Mouse (Mus musculus) kidney, embryonic 15.5 days (tissue): ENCODE measurements around the gene Slc16a11. TPM values are rescaled to one million over a fixed set of nuclear protein-coding genes. Genes with fewer than 3 reads are reported as not detected.

ENCODE experiments used
- ATAC-seq: fragments of 200-750 bp; cut with Nextera tagmentation; replicated peaks from 2 replicates; pipeline ENCODE4 v1.8.0; 2017; ENCODE audit warnings: moderate TSS enrichment; ENCODE audit not compliant: low FRiP score
- H3K27ac ChIP-seq: fragments of 300-500 bp; sonication (generic); 2 replicates; pipeline ENCODE4 v1.5.1; 2015; ENCODE audit warnings: mild to moderate bottlenecking, inconsistent platforms
- H3K27me3 ChIP-seq: fragments of 300-500 bp; sonication (generic); 2 replicates; pipeline ENCODE4 v1.6.1; 2015; ENCODE audit warnings: inconsistent platforms
- H3K36me3 ChIP-seq: fragments of 300-500 bp; sonication (generic); 2 replicates; pipeline ENCODE4 v1.6.1; 2015; ENCODE audit warnings: inconsistent platforms
- H3K4me1 ChIP-seq: fragments of 300-500 bp; sonication (generic); 2 replicates; pipeline ENCODE4 v1.6.1; 2015; ENCODE audit warnings: inconsistent platforms
- H3K4me2 ChIP-seq: fragments of 300-500 bp; sonication (generic); 2 replicates; pipeline ENCODE4 v1.6.1; 2015; ENCODE audit warnings: moderate library complexity, mild to moderate bottlenecking, inconsistent platforms
- H3K4me3 ChIP-seq: fragments of 300-500 bp; sonication (generic); replicated peaks from 2 replicates; pipeline ENCODE4 v1.5.1; 2015; ENCODE audit warnings: mild to moderate bottlenecking, inconsistent platforms
- H3K9ac ChIP-seq: fragments of 300-500 bp; sonication (generic); 2 replicates; pipeline ENCODE4 v1.6.1; 2015; ENCODE audit warnings: mild to moderate bottlenecking, inconsistent platforms
- H3K9me3 ChIP-seq: fragments of 300-500 bp; sonication (generic); replicated peaks from 2 replicates; pipeline ENCODE4 v1.6.1; 2016; ENCODE audit warnings: inconsistent platforms
- WGBS: fragments of 180-500 bp; shearing (Covaris S2); methylation state at CpG from one replicate; pipeline ENCODE4 v1.1.7; 2015; ENCODE audit warnings: mixed read lengths; 5-methylcytosine and 5-hydroxymethylcytosine counted together
- polyA plus RNA-seq: library from polyadenylated mRNA; unstranded; fragments of >200 nt; fragmentation: Nextera tagmentation; extraction: Ambion mirVana; gene quantifications from 2 replicates; pipeline ENCODE4 v1.2.1, GENCODE M21; 2015

Slc16a11 gene
- polyA plus RNA-seq, 1 experiment from 2014 or later = 4.3 TPM

- no peak overlapping the region for H3K9ac ChIP-seq
- ATAC-seq = no peak
- no peak overlapping the region for H3K27ac ChIP-seq
- no peak overlapping the region for H3K4me3 ChIP-seq
- H3K9me3 ChIP-seq = no peaks in the 10 kb centered on the region
- H3K27me3 ChIP-seq = peaks cover 37% of the 10 kb centered on the region
- H3K36me3 ChIP-seq = no peaks in the 10 kb centered on the region
- 73% methylated on average over 2 of the region's 2 CpGs for WGBS
- no peak overlapping the region for H3K4me2 ChIP-seq
- no peaks in the 10 kb centered on the region for H3K4me1 ChIP-seq
Measured at GRCm38 (mm10) chr11:70206801-70207200, 5.8 kb upstream of the Slc16a11 start.

- 79% methylated on average over 7 of the region's 7 CpGs for WGBS
- ATAC-seq = no peak
- Histone ChIP-seq H3K27me3 (peaks cover 41% of the 10 kb centered on the region), H3K9ac (no peak overlapping the region), H3K4me1 (no peaks in the 10 kb centered on the region), H3K4me3 (no peak overlapping the region), H3K36me3 (no peaks in the 10 kb centered on the region), H3K27ac (no peak overlapping the region), H3K4me2 (no peak overlapping the region), H3K9me3 (no peaks in the 10 kb centered on the region)
Measured at GRCm38 (mm10) chr11:70207283-70207682, 5.3 kb upstream of the Slc16a11 start.

- no peaks in the 10 kb centered on the region for H3K9me3 ChIP-seq
- H3K4me3 ChIP-seq = no peak overlapping the region
- H3K9ac ChIP-seq = no peak overlapping the region
- no peak overlapping the region for H3K27ac ChIP-seq
- no peaks in the 10 kb centered on the region for H3K36me3 ChIP-seq
- peaks cover 13% of the 10 kb centered on the region for H3K4me1 ChIP-seq
- WGBS = 73% methylated on average over 5 of the region's 5 CpGs
- H3K4me2 ChIP-seq = no peak overlapping the region
- no peak for ATAC-seq
- peaks cover 48% of the 10 kb centered on the region for H3K27me3 ChIP-seq
Measured at GRCm38 (mm10) chr11:70208778-70209388, 3.7 kb upstream of the Slc16a11 start.

- Histone ChIP-seq H3K9me3 (no peaks in the 10 kb centered on the region), H3K4me1 (peaks cover 31% of the 10 kb centered on the region), H3K27me3 (peaks cover 58% of the 10 kb centered on the region), H3K4me3 (no peak overlapping the region), H3K27ac (no peak overlapping the region), H3K36me3 (no peaks in the 10 kb centered on the region), H3K4me2 (no peak overlapping the region), H3K9ac (no peak overlapping the region)
- ATAC-seq = no peak
- 91% methylated on average over 2 of the region's 2 CpGs for WGBS
Measured at GRCm38 (mm10) chr11:70210681-70211080, 1.9 kb upstream of the Slc16a11 start.

- Histone ChIP-seq H3K27me3 (peaks cover 62% of the 10 kb centered on the region), H3K4me3 (no peak overlapping the region), H3K36me3 (no peaks in the 10 kb centered on the region), H3K9ac (no peak overlapping the region), H3K4me1 (peaks cover 32% of the 10 kb centered on the region), H3K9me3 (no peaks in the 10 kb centered on the region), H3K4me2 (no peak overlapping the region), H3K27ac (no peak overlapping the region)
- no peak for ATAC-seq
- 74% methylated on average over 6 of the region's 6 CpGs for WGBS
Measured at GRCm38 (mm10) chr11:70211972-70212371, 580 bp upstream of the Slc16a11 start.

GRCm38 (mm10) chr11:70212896-70213295 is 344 bp downstream of the Slc16a11 start:
- H3K4me2 ChIP-seq = peak overlapping the region; percentile 14; the same call in 1 of the 2 replicates
- ATAC-seq = no peak
- H3K4me1 ChIP-seq = peaks cover 34% of the 10 kb centered on the region
- H3K36me3 ChIP-seq = peaks cover 6% of the 10 kb centered on the region; the same call in 1 of the 2 replicates
- H3K27me3 ChIP-seq = peaks cover 70% of the 10 kb centered on the region
- no peaks in the 10 kb centered on the region for H3K9me3 ChIP-seq
- H3K9ac ChIP-seq = no peak overlapping the region
- H3K27ac ChIP-seq = 0 out of 2 replicates have a peak overlapping the region, but pooled peaks have one; percentile 32
- no peak overlapping the region for H3K4me3 ChIP-seq
- WGBS = 10% methylated on average over 9 of the region's 9 CpGs

- Histone ChIP-seq H3K9ac (peak overlapping the region; percentile 43), H3K4me2 (peak overlapping the region; percentile 74), H3K36me3 (peaks cover 6% of the 10 kb centered on the region; the same call in 1 of the 2 replicates), H3K27ac (no peak overlapping the region), H3K4me1 (peaks cover 38% of the 10 kb centered on the region), H3K9me3 (no peaks in the 10 kb centered on the region), H3K4me3 (peak overlapping the region; percentile 38), H3K27me3 (peaks cover 72% of the 10 kb centered on the region)
- peak; percentile 9; the same call in 1 of the 2 replicates for ATAC-seq
- WGBS = 5% methylated on average over 26 of the region's 26 CpGs
Measured at GRCm38 (mm10) chr11:70213736-70214135, 1.2 kb downstream of the Slc16a11 start.

GRCm38 (mm10) chr11:70214191-70214855 is 1.8 kb downstream of the Slc16a11 start:
- Histone ChIP-seq H3K9ac (peak overlapping the region; percentile 43), H3K4me1 (peaks cover 43% of the 10 kb centered on the region), H3K36me3 (peaks cover 6% of the 10 kb centered on the region; the same call in 1 of the 2 replicates), H3K27me3 (peaks cover 76% of the 10 kb centered on the region), H3K4me2 (peak overlapping the region; percentile 74), H3K27ac (no peak overlapping the region), H3K9me3 (no peaks in the 10 kb centered on the region), H3K4me3 (peak overlapping the region; percentile 38)
- ATAC-seq = peak; percentile 54; the same call in 1 of the 2 replicates
- under 1% methylated on average over 46 of the region's 46 CpGs for WGBS

GRCm38 (mm10) chr11:70214856-70215209 is 2.3 kb downstream of the Slc16a11 start:
- peaks cover 49% of the 10 kb centered on the region for H3K4me1 ChIP-seq
- peaks cover 77% of the 10 kb centered on the region for H3K27me3 ChIP-seq
- H3K36me3 ChIP-seq = peaks cover 6% of the 10 kb centered on the region; the same call in 1 of the 2 replicates
- 10% methylated on average over 18 of the region's 18 CpGs for WGBS
- peak; percentile 34 for ATAC-seq
- no peak overlapping the region for H3K27ac ChIP-seq
- H3K9ac ChIP-seq = 0 out of 2 replicates have a peak overlapping the region, but pooled peaks have one; percentile 43
- peak overlapping the region; percentile 38 for H3K4me3 ChIP-seq
- no peaks in the 10 kb centered on the region for H3K9me3 ChIP-seq
- peak overlapping the region; percentile 74 for H3K4me2 ChIP-seq

GRCm38 (mm10) chr11:70215301-70215700 is 2.7 kb downstream of the Slc16a11 start:
- H3K36me3 ChIP-seq = peaks cover 6% of the 10 kb centered on the region; the same call in 1 of the 2 replicates
- no peak overlapping the region for H3K27ac ChIP-seq
- WGBS = 13% methylated on average over 22 of the region's 22 CpGs
- no peak for ATAC-seq
- H3K27me3 ChIP-seq = peaks cover 79% of the 10 kb centered on the region
- H3K9ac ChIP-seq = no peak overlapping the region
- H3K4me2 ChIP-seq = peak overlapping the region; percentile 74
- H3K4me3 ChIP-seq = peak overlapping the region; percentile 38; the same call in 1 of the 2 replicates
- H3K4me1 ChIP-seq = peaks cover 53% of the 10 kb centered on the region
- no peaks in the 10 kb centered on the region for H3K9me3 ChIP-seq

- Histone ChIP-seq H3K4me1 (peaks cover 61% of the 10 kb centered on the region), H3K4me3 (no peak overlapping the region), H3K9me3 (no peaks in the 10 kb centered on the region), H3K27ac (no peak overlapping the region), H3K36me3 (peaks cover 6% of the 10 kb centered on the region; the same call in 1 of the 2 replicates), H3K27me3 (peaks cover 74% of the 10 kb centered on the region), H3K4me2 (no peak overlapping the region), H3K9ac (no peak overlapping the region)
- WGBS = 60% methylated on average over 3 of the region's 3 CpGs
- no peak for ATAC-seq
Measured at GRCm38 (mm10) chr11:70216103-70216502, 3.6 kb downstream of the Slc16a11 start.

GRCm38 (mm10) chr11:70218039-70218438 is 5.5 kb downstream of the Slc16a11 start:
- Histone ChIP-seq H3K4me1 (peaks cover 70% of the 10 kb centered on the region), H3K27me3 (peaks cover 67% of the 10 kb centered on the region)
- WGBS = 78% methylated on average over 4 of the region's 4 CpGs

More at GRCm38 (mm10) chr11:70218039-70218438, 5.5 kb downstream of the Slc16a11 start:
- Histone ChIP-seq H3K9ac (no peak overlapping the region), H3K27ac (peak overlapping the region; percentile 24; the same call in 1 of the 2 replicates), H3K36me3 (peaks cover 6% of the 10 kb centered on the region; the same call in 1 of the 2 replicates), H3K4me3 (no peak overlapping the region), H3K9me3 (no peaks in the 10 kb centered on the region), H3K4me2 (no peak overlapping the region)
- no peak for ATAC-seq
